Mouse (Mus musculus) heart, embryonic 15.5 days (tissue): ENCODE data around the gene Acvr1. TPM values are rescaled to one million over a fixed set of nuclear protein-coding genes. Genes with fewer than 3 reads are reported as not detected.
A peak's percentile ranks its signal among the peaks of the same experiment; 100 is the strongest.

ENCODE experiments used
- ATAC-seq: fragments of 200-750 bp; cut with Nextera tagmentation; replicated peaks from 2 replicates; pipeline ENCODE4 v1.8.0; 2017; ENCODE audit warnings: low read depth, moderate TSS enrichment; ENCODE audit not compliant: insufficient number of reproducible peaks, insufficient read depth, low FRiP score
- H3K27ac ChIP-seq: fragments of 300-500 bp; sonication (generic); 2 replicates; pipeline ENCODE4 v1.5.1; 2015; ENCODE audit warnings: mild to moderate bottlenecking, inconsistent platforms
- H3K27me3 ChIP-seq: fragments of 300-500 bp; sonication (generic); 2 replicates; pipeline ENCODE4 v1.6.1; 2015; ENCODE audit warnings: inconsistent platforms
- H3K36me3 ChIP-seq: fragments of 300-500 bp; sonication (generic); 2 replicates; pipeline ENCODE4 v1.6.1; 2015; ENCODE audit warnings: mild to moderate bottlenecking, inconsistent platforms
- H3K4me1 ChIP-seq: fragments of 300-500 bp; sonication (generic); replicated peaks from 2 replicates; pipeline ENCODE4 v1.6.1; 2015; ENCODE audit warnings: inconsistent platforms
- H3K4me2 ChIP-seq: fragments of 300-500 bp; sonication (generic); 2 replicates; pipeline ENCODE4 v1.6.1; 2015; ENCODE audit warnings: inconsistent platforms, mild to moderate bottlenecking, moderate library complexity
- H3K4me3 ChIP-seq: fragments of 300-500 bp; sonication (generic); 2 replicates; pipeline ENCODE4 v1.5.1; 2015; ENCODE audit warnings: mild to moderate bottlenecking, inconsistent platforms
- H3K9ac ChIP-seq: fragments of 300-500 bp; sonication (generic); 2 replicates; pipeline ENCODE4 v1.6.1; 2015; ENCODE audit warnings: mild to moderate bottlenecking, inconsistent platforms
- H3K9me3 ChIP-seq: fragments of 300-500 bp; sonication (generic); replicated peaks from 2 replicates; pipeline ENCODE4 v1.6.1; 2016; ENCODE audit warnings: inconsistent platforms
- WGBS: fragments of 180-500 bp; shearing (Covaris S2); methylation state at CpG from one replicate; pipeline ENCODE4 v1.1.7; 2015; ENCODE audit warnings: mixed read lengths; 5-methylcytosine and 5-hydroxymethylcytosine counted together
- polyA plus RNA-seq: library from polyadenylated mRNA; unstranded; fragments of >200 nt; fragmentation: Nextera tagmentation; extraction: Ambion mirVana; gene quantifications from 2 replicates; pipeline ENCODE4 v1.2.1, GENCODE M21; 2015

Acvr1 gene
- polyA plus RNA-seq, 1 experiment from 2014 or later, result 8.8 TPM

DNA sequence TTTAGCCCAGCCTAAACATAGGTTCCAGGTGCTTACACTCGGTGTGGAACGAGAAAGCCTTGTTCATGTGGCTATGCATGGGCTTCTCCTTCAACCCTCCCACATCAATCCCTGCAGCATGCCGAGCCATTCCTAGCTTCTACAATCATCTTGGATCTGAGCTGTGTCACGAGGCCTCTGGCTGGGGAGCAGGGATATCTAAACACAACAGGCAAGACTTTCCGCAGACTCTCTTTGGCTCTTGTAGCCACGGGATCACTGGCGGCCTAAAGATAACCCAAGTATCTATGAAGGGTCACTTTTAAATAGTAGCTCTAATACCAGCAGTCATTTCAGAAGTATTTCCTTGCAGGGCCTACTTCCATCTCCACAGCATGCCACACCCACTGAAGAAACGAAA lies 78.6 kb downstream of the Acvr1 start:
- Histone ChIP-seq H3K27ac (peak overlapping the region; percentile 52), H3K36me3 (no peaks in the 10 kb centered on the region), H3K4me3 (no peak overlapping the region), H3K27me3 (no peaks in the 10 kb centered on the region), H3K9ac (no peak overlapping the region), H3K4me2 (no peak overlapping the region), H3K9me3 (no peaks in the 10 kb centered on the region), H3K4me1 (peaks cover 60% of the 10 kb centered on the region)
- ATAC-seq, result 0 out of 2 replicates have a peak, but pooled peaks have one; percentile 14
- 25% methylated on average over 8 of the region's 8 CpGs for WGBS

DNA sequence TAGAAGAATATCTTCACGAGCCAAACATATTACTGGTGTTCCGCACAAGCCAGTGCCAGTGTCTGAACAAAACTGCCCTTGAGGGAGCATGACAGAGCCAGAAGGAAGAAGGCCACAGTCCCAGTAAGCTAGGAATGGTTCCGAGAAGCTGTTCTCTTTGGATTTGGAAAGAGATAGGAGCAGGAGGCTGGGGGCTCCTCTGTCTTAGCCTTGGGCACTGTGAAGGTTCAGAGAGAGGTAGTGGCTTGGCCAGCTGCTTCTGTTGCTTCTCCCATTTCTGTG lies 79.7 kb downstream of the Acvr1 start:
- ATAC-seq, result no peak

DNA sequence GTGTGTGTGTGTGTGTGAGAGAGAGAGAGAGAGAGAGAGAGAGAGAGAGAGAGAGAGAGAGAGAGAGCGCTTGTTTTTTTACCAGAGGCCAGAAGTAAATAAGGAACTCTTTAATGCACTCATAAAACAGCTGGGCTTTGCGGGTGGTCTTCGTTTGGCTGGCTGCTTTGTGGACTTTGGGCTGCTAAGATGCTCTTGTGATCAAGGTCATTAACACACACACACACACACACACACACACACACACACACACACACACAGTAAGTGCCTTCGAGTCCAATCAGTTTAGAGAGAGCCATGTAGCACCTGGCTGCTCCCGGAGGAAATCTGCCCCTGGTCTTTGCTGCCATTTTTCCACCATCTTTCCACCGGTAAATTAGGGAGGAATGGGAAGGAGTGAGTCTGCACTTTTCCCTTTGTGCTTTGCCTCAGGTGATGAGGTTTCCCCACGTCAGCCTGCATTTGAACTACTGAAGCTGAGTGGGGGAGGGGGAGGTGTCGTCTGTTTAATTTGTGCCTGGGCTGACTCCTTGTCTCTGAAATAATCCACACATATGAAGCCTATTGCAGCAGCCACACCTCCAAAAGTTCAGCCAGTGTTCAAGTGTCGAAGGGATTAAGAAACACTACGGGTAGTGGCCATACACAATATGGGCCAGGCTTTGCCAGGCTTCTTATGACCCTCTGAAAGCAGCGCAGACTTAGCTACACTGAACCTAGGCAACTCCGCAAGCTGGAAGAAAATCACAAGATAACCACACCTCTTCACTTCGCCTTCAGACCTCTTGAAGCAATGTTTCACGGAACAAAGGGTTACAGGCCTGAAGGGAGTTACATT lies 80.3 kb downstream of the Acvr1 start:
- H3K4me2 ChIP-seq, result no peak overlapping the region
- H3K4me1 ChIP-seq, result peaks cover 61% of the 10 kb centered on the region
- WGBS, result 62% methylated on average over 14 of the region's 14 CpGs

More for the DNA sequence above, 79.7 kb downstream of the Acvr1 start:
- no peaks in the 10 kb centered on the region for H3K36me3 ChIP-seq
- no peak overlapping the region for H3K4me2 ChIP-seq
- H3K9ac ChIP-seq, result no peak overlapping the region
- no peak overlapping the region for H3K27ac ChIP-seq
- no peak overlapping the region for H3K4me3 ChIP-seq
- no peaks in the 10 kb centered on the region for H3K27me3 ChIP-seq
- H3K4me1 ChIP-seq, result peaks cover 60% of the 10 kb centered on the region
- H3K9me3 ChIP-seq, result no peaks in the 10 kb centered on the region
- 57% methylated on average over 3 of the region's 3 CpGs for WGBS

DNA sequence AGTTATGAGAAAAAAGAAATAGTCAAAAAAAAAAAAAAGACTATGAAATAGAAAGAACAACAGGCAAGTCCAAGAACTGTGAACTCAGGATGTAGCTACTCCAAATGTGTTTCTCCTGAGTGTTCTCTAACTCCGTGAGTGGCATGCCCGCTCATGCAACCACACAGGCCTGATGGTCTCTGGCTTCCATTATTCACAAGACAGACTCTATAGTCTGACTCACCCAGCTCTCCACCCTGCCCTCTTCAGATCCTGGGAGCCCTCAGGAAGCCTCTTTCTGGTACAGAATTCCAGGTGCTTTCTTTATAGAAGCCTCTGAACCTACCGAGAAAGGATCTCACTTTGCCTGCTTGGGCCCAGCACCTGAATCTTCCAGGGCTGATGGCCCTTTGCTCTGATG lies 81.3 kb downstream of the Acvr1 start:
- peak overlapping the region; percentile 43; the same call in 1 of the 2 replicates for H3K27ac ChIP-seq
- H3K27me3 ChIP-seq, result no peaks in the 10 kb centered on the region
- H3K4me2 ChIP-seq, result no peak overlapping the region
- H3K9ac ChIP-seq, result no peak overlapping the region
- 65% methylated on average over 3 of the region's 3 CpGs for WGBS
- no peak for ATAC-seq
- no peak overlapping the region for H3K4me3 ChIP-seq
- H3K9me3 ChIP-seq, result no peaks in the 10 kb centered on the region
- H3K4me1 ChIP-seq, result peaks cover 67% of the 10 kb centered on the region
- H3K36me3 ChIP-seq, result no peaks in the 10 kb centered on the region

More for the DNA sequence above, 80.3 kb downstream of the Acvr1 start:
- Histone ChIP-seq H3K27me3 (no peaks in the 10 kb centered on the region), H3K36me3 (no peaks in the 10 kb centered on the region), H3K9ac (no peak overlapping the region), H3K9me3 (no peaks in the 10 kb centered on the region), H3K27ac (0 out of 2 replicates have a peak overlapping the region, but pooled peaks have one; percentile 2), H3K4me3 (no peak overlapping the region)
- no peak for ATAC-seq

DNA sequence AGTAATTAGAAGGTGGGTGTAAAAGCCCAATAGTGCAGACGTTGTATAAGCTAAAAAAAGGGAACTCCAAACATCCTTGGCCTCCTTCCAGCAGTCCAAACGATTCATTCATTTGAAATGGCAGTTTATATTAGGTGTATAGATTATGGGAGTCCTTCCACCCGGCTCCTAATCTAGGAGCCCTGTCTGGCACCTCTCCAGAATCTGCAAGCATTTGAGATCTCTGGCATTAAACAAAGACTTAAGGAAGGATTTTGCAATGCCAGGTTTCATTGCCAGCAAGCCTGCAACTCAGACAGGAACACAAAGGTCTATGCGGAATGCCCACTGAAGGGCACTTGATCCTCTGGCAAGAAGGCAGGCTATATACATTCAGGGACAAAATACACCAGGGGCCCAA lies 81.8 kb downstream of the Acvr1 start:
- H3K4me1 ChIP-seq, result peaks cover 65% of the 10 kb centered on the region
- H3K9ac ChIP-seq, result no peak overlapping the region
- ATAC-seq, result no peak
- peak overlapping the region; percentile 67 for H3K27ac ChIP-seq
- no peaks in the 10 kb centered on the region for H3K9me3 ChIP-seq
- WGBS, result 15% methylated on average over 4 of the region's 4 CpGs
- H3K36me3 ChIP-seq, result no peaks in the 10 kb centered on the region
- H3K27me3 ChIP-seq, result no peaks in the 10 kb centered on the region
- no peak overlapping the region for H3K4me3 ChIP-seq
- no peak overlapping the region for H3K4me2 ChIP-seq

DNA sequence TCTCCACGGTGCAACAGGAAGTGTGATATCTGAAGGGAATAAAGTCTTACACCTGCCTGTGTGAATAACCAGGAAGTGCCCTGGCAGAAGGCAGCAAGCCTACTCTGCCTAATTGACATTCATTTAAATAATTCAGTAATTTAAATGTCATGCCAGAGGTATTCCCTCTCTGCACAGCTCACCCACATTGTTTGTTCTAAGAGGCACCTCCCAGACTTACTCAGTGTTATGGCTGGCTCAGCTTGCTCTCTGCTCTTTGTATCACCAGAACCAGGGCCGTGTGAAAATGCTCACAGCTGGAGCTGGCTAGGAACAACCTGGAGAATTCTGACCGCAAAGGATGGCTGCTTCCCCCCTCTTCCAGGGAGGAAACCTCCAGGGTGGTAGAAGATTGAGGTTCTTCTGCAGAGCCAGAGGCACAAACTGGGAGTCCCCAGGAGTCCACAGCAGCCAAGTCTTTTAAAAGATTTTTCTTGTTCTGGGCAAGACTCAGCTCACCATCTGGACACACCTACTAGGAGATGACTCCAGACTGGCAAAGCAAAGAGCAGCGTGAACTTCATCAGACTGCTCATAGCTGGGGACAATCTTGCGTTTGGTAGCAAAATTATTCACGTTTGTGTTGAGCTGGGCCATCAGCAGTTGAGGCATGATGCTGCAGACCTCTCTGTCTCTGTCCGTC lies 82.5 kb downstream of the Acvr1 start:
- Histone ChIP-seq H3K9me3 (no peaks in the 10 kb centered on the region), H3K4me1 (peaks cover 58% of the 10 kb centered on the region), H3K4me3 (no peak overlapping the region), H3K36me3 (peaks cover 2% of the 10 kb centered on the region; the same call in 1 of the 2 replicates), H3K27me3 (no peaks in the 10 kb centered on the region), H3K9ac (no peak overlapping the region), H3K27ac (peak overlapping the region; percentile 67), H3K4me2 (no peak overlapping the region)
- 28% methylated on average over 7 of the region's 7 CpGs for WGBS
- ATAC-seq, result no peak

DNA sequence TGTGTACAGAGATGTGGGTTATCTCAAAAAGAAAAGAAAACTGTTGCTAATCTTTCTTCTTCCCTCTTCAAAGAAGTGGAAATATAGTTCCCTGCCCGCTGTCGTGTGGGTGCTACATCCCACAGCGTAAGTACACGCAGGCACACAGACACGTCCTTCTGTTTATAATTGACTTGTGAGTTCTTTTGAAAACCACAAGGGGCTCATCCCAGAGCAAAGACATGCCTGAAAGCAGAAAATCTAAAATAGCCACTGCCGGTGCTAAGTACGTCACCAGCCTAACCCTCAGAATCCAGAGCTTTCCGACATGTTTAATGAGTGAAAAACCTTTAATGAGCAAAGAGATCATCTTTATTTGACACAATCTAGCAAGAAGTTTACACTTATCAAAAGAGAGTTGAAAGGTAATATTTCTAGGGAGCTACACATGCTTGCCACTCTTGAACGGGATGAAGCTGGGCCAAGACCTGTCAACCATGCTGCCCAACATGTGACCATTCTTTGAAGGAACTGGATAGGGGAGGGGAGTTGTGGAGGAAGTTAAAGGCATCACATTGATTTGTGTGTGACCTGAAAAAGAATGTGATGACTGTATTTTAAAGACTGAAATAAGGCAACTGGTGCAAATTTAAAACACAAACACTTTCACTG lies 85.4 kb downstream of the Acvr1 start:
- WGBS, result 60% methylated on average over 9 of the region's 9 CpGs
- Histone ChIP-seq H3K9ac (no peak overlapping the region), H3K4me1 (peaks cover 30% of the 10 kb centered on the region), H3K4me2 (no peak overlapping the region), H3K27ac (no peak overlapping the region), H3K9me3 (no peaks in the 10 kb centered on the region), H3K36me3 (peaks cover 8% of the 10 kb centered on the region; the same call in 1 of the 2 replicates), H3K4me3 (no peak overlapping the region), H3K27me3 (no peaks in the 10 kb centered on the region)
- no peak for ATAC-seq

DNA sequence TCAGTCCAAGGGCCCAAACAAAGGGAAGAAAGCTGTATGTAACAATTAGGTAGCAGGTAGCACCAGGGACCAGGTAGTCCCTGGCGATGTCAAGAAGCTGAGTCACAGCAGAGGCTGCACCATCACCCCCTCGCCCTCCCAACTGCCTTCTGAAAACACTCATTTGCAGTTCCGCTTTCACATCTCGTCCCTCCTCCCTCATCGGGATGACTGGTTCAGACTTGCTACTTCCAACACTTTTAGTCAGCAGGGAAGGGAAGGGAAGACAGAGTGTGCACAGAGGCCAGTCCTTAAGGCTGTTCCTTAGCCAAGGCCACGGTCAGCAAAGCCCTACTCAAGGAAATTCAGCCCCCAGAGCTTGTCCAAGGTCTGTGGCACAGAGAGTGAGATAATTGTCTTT lies 86.2 kb downstream of the Acvr1 start:
- Histone ChIP-seq H3K9ac (no peak overlapping the region), H3K36me3 (peaks cover 16% of the 10 kb centered on the region; the same call in 1 of the 2 replicates), H3K4me2 (no peak overlapping the region), H3K9me3 (no peaks in the 10 kb centered on the region), H3K4me1 (peaks cover 24% of the 10 kb centered on the region), H3K4me3 (no peak overlapping the region), H3K27ac (no peak overlapping the region), H3K27me3 (no peaks in the 10 kb centered on the region)
- ATAC-seq, result no peak
- 70% methylated on average over 6 of the region's 6 CpGs for WGBS

DNA sequence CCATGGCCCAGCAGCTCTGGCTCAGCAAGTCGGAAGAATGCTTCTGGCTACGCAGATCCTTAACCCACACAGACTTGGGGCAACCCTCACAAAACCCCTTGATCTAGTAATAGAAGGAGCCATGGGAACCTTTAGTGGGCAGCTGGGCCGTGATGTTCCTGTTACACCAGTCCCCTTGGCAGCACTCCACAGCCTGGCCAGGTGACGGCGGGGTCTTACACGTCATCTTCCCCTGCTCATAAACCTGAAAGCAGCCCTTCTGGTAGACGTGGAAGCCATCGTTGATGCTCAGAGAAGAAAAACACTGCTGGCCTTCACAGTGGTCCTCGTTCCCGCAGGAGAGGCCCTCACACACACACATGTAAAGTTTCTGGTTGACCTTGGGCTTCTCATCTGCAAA lies 87.4 kb downstream of the Acvr1 start:
- Histone ChIP-seq H3K27me3 (no peaks in the 10 kb centered on the region), H3K4me2 (no peak overlapping the region), H3K9me3 (no peaks in the 10 kb centered on the region), H3K4me1 (peaks cover 14% of the 10 kb centered on the region), H3K27ac (no peak overlapping the region), H3K4me3 (no peak overlapping the region), H3K36me3 (peaks cover 23% of the 10 kb centered on the region; the same call in 1 of the 2 replicates), H3K9ac (no peak overlapping the region)
- WGBS, result 80% methylated on average over 10 of the region's 10 CpGs
- no peak for ATAC-seq

DNA sequence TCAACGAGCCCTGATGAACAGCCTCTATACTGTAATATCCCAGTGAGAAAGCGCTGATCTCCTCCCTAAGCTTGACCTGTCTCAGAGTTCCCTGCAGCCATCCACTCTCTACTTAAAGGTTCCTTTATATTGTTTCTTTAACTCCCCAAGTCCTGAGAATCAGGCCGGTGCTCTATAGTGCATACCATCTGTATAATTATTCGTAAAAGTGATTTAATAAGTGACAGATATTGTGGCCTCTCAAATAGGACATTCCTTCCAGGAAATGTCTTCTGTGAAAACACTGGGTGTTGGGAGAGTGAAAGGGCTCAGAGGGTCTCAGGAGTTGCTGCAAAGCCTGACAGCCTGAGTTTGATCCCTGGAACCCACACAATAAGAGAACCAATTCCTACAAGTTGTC lies 88.8 kb downstream of the Acvr1 start:
- Histone ChIP-seq H3K9ac (no peak overlapping the region), H3K36me3 (peaks cover 23% of the 10 kb centered on the region; the same call in 1 of the 2 replicates), H3K4me1 (peaks cover 7% of the 10 kb centered on the region), H3K4me3 (no peak overlapping the region), H3K27ac (no peak overlapping the region), H3K4me2 (no peak overlapping the region), H3K9me3 (no peaks in the 10 kb centered on the region), H3K27me3 (no peaks in the 10 kb centered on the region)
- WGBS, result 93% methylated on average over 4 of the region's 4 CpGs
- no peak for ATAC-seq

DNA sequence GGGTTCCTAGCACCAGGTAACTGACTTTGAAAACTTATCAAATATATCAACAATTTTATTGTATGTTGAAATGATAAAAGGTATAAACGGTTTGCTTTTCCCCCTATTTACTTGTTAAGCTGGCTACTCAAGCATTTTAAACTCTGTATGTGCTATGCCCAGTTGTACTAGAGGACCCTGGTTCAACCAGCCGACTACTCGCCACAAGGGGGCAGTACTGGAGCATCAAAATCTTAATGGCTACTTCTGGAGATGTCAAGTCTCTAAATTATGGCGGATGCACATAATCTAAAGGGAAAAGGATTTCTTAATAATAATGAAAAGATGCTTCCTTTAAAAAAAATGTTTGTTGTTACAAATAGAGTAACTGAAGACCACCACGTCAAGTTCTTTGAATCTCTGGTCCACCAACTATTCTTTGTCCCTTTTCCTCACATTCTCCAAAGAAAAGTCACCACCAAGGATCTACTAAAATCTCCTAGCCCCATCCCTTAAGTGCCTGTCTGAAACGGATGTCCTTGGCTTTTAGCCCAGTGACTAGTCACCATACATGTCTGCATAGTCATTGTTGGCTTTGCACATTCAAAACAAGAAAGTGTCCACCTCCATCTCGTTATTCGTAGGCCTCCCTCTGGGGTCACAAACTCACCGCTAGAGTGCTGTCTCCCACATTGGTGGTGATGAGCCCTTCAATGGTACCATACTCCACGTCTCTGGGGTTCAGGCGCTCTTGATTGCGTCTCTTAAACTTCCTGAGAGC lies 89.8 kb downstream of the Acvr1 start:
- Histone ChIP-seq H3K4me1 (peaks cover 7% of the 10 kb centered on the region), H3K4me2 (no peak overlapping the region), H3K9me3 (no peaks in the 10 kb centered on the region), H3K4me3 (no peak overlapping the region), H3K27ac (no peak overlapping the region), H3K9ac (no peak overlapping the region), H3K27me3 (no peaks in the 10 kb centered on the region), H3K36me3 (peaks cover 23% of the 10 kb centered on the region; the same call in 1 of the 2 replicates)
- peak; percentile 64; the same call in 1 of the 2 replicates for ATAC-seq
- 53% methylated on average over 12 of the region's 12 CpGs for WGBS
